Mouse (Mus musculus) hematopoietic stem cell, adult 5-6 weeks (primary cell): ENCODE data around the gene Lhfp. TPM values are rescaled to one million over a fixed set of nuclear protein-coding genes. Genes with fewer than 3 reads are reported as not detected.

Experiments
- ATAC-seq, 2 experiments: fragments of 125-278 bp in 1 of 2; replicated peaks in 1 of 2; 2 replicates each; pipeline ENCODE4 v1.8.0; 2016 to 2017; ENCODE audit warnings: inconsistent platforms in 2 of 2, mild to moderate bottlenecking in 2 of 2, moderate number of reproducible peaks in 2 of 2, low read depth in 1 of 2, moderate TSS enrichment in 1 of 2; ENCODE audit not compliant: low FRiP score in 2 of 2, poor library complexity in 2 of 2, severe bottlenecking in 2 of 2, insufficient read depth in 1 of 2, low TSS enrichment in 1 of 2
- total RNA-seq: library from RNA; stranded (forward); fragments of 172-1452, 232-1000 nt; gene quantifications from 2 replicates; pipeline ENCODE4 v1.2.3, GENCODE M21; 2017

Gene Lhfp
- total RNA-seq, 1 experiment from 2014 or later: not detected

GRCm38 (mm10) chr3:53305860-53306259, 264.5 kb downstream of the Lhfp start:
- no peak for ATAC-seq

- no peak for ATAC-seq
These were observed 267.3 kb downstream of the Lhfp start for GRCm38 (mm10) chr3:53308649-53309048.

GRCm38 (mm10) chr3:53310093-53310492, 268.8 kb downstream of the Lhfp start:
- no peak for ATAC-seq

- no peak for ATAC-seq
These were observed 269.3 kb downstream of the Lhfp start for GRCm38 (mm10) chr3:53310615-53311014.

Other genes starting within 250 kb of the Lhfp start
- 22.0 and 51.5 TPM in 2 replicates for gene Cog6, start 24.3 kb upstream of the Lhfp start, total RNA-seq